Mouse (Mus musculus) embryonic fibroblast, embryonic 13.5 days (primary cell): ENCODE data around the gene Fam222b.

Experiments
- CTCF ChIP-seq: IDR thresholded peaks from 2 replicates; pipeline ENCODE4 v1.5.1; 2011; ENCODE audit warnings: mild to moderate bottlenecking, control low read depth, low read length, moderate library complexity, borderline replicate concordance; ENCODE audit not compliant: insufficient read depth
- POLR2A ChIP-seq: IDR thresholded peaks from 2 replicates; pipeline ENCODE4 v1.6.1; 2011; ENCODE audit warnings: low read depth, mild to moderate bottlenecking, control low read depth, low read length, moderate library complexity

- no peak for TF ChIP-seq CTCF
- no peak for TF ChIP-seq POLR2A
These were observed 100.8 kb downstream of the Fam222b start for GRCm38 (mm10) chr11:78195101-78195863.
